Mouse (Mus musculus) retina, postnatal 1 day (tissue): ENCODE measurements around the gene Ccnk.

ENCODE experiments used
- DNase-seq: peaks from one replicate; pipeline ENCODE4 v3.0.0-alpha.2; 2012

The Ccnk gene

GRCm38 (mm10) chr12:108249019-108249418, 69.6 kb downstream of the Ccnk start:
- DNase-seq, result no peak

- peak; percentile 89 for DNase-seq
Measured at GRCm38 (mm10) chr12:108249522-108249921, 70.1 kb downstream of the Ccnk start.

DNA sequence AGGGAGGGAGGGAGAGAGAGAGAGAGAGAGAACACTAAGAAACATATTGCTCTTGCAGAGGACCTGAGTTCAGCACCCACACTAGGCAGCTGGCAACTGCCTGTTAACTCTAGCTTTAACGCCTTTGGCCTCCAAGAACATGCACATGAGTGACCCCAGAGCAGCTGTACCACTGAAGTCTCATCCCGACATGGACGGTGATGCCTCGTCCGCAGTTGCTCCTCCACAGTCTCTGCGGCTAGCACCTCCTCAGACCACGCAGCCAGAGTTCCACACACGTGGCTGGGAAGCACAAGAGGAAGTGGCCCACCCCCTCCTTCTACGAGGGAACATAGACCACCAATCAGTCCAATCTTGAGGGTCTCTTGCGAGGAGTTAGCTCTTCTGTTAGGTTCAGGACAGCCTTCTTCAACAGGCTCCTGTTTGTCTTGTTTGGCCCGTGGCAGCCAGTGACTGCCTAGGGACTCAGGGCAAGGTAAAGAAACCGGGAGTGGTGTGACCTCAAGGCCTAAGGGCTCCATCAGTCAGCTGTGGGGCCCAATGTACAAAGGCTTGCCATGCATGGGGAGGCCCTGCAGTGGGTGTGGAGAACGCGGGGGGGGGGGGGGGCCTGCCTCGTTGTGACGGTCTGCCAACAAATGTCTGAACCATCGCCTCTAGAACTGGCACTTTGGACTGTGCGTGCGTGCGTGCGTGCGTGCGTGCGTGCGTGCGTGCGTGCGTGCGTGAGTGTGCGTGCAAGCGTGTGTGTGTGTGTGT, 71.8 kb downstream of the Ccnk start:
- no peak for DNase-seq

GRCm38 (mm10) chr12:108251825-108252542, 72.6 kb downstream of the Ccnk start:
- no peak for DNase-seq
